Mouse (Mus musculus) layer of hippocampus, adult 11-12 months (tissue): ENCODE measurements around the gene Spred3.
A peak's percentile ranks its signal among the peaks of the same experiment; 100 is the strongest.
"Not testable (repeated sequence)": the region's sequence is repeated elsewhere in the genome, so short reads cannot be mapped to it uniquely, and the experiment has no call there.

Experiments used
- DNase-seq: peaks from one replicate; pipeline ENCODE4 v3.0.0; 2022; ENCODE audit warnings: low spot score

Spred3 gene

GRCm38 (mm10) chr7:29169231-29170065, 763 bp downstream of the Spred3 start:
- peak; percentile 74 for DNase-seq

GRCm38 (mm10) chr7:29168791-29169230, 1.4 kb downstream of the Spred3 start:
- no peak for DNase-seq

- no peak for DNase-seq
These were observed 2.0 kb downstream of the Spred3 start for GRCm38 (mm10) chr7:29168121-29168695.

- no peak for DNase-seq
These were observed 2.6 kb downstream of the Spred3 start for GRCm38 (mm10) chr7:29167656-29168055.

- DNase-seq: no peak
These were observed 7.3 kb downstream of the Spred3 start for GRCm38 (mm10) chr7:29162750-29163525.

- DNase-seq: no peak
These were observed 7.9 kb downstream of the Spred3 start for GRCm38 (mm10) chr7:29162294-29162693.

GRCm38 (mm10) chr7:29158264-29158663, 11.9 kb downstream of the Spred3 start:
- no peak for DNase-seq

GRCm38 (mm10) chr7:29155838-29156782, 14.1 kb downstream of the Spred3 start, which contains the start of gene Fam98c:
TSS of gene Fam98c (minus strand) at chr7:29156234.
- peak; percentile 84 for DNase-seq

GRCm38 (mm10) chr7:29155196-29155837, 14.9 kb downstream of the Spred3 start:
- peak; percentile 90 for DNase-seq

GRCm38 (mm10) chr7:29154018-29154720, 16.0 kb downstream of the Spred3 start:
- DNase-seq: no peak

- DNase-seq: no peak
These were observed 18.7 kb downstream of the Spred3 start for GRCm38 (mm10) chr7:29151486-29151885.

GRCm38 (mm10) chr7:29148771-29149170, 21.4 kb downstream of the Spred3 start:
- DNase-seq: no peak

- DNase-seq: no peak
These were observed 23.4 kb downstream of the Spred3 start for GRCm38 (mm10) chr7:29146625-29147367.

GRCm38 (mm10) chr7:29144006-29144405, 26.2 kb downstream of the Spred3 start:
- DNase-seq: no peak

GRCm38 (mm10) chr7:29141416-29141815, 28.8 kb downstream of the Spred3 start:
- DNase-seq: no peak

- DNase-seq: not testable (repeated sequence)
These were observed 31.0 kb downstream of the Spred3 start for GRCm38 (mm10) chr7:29139237-29139636.

- DNase-seq: no peak
These were observed 32.8 kb downstream of the Spred3 start for GRCm38 (mm10) chr7:29137429-29137828.

GRCm38 (mm10) chr7:29134693-29135386, 35.4 kb downstream of the Spred3 start, which contains the start of gene Rasgrp4:
TSS of gene Rasgrp4 (plus strand) at chr7:29134851.
- no peak for DNase-seq

- DNase-seq: no peak
These were observed 36.0 kb downstream of the Spred3 start for GRCm38 (mm10) chr7:29134230-29134629.
